Mouse (Mus musculus): ENCODE results near the gene Sytl2. TPM values are rescaled to one million over a fixed set of nuclear protein-coding genes. Genes with fewer than 3 reads are reported as not detected.

Gene Sytl2
- polyA plus RNA-seq, 1 experiment: 1.4 TPM

- WGBS: 94% methylated on average over 4 of the region's 4 CpGs
- TF ChIP-seq POLR2A (IDR thresholded peaks at IDR 0.05; ENCODE audit: low read depth, low read length): no peak
- TF ChIP-seq CTCF (IDR thresholded peaks at IDR 0.05; ENCODE audit: extremely low read depth, insufficient read depth, insufficient read length, insufficient replicate concordance): no peak
- Histone ChIP-seq H3K27me3 (ENCODE audit: control insufficient read depth, insufficient read depth, low read length) (no peaks in the 10 kb centered on the region), H3K4me3 (ENCODE audit: extremely low read depth, insufficient read depth, insufficient read length) (no peak overlapping the region), H3K27ac (ENCODE audit: insufficient read depth, low read length) (no peak overlapping the region), H3K4me1 (ENCODE audit: control insufficient read depth, insufficient read depth, insufficient read length) (peaks cover 6% of the 10 kb centered on the region), H3K36me3 (ENCODE audit: control insufficient read depth, insufficient read depth, low read length) (no peaks in the 10 kb centered on the region)
- no peak for DNase-seq (ENCODE audit: low read depth in 1 of 2, low spot score in 2 of 2)
These were observed 138.0 kb downstream of the Sytl2 start for GRCm38 (mm10) chr7:90440044-90440443.

GRCm38 (mm10) chr7:90442070-90442469 lies 140.0 kb downstream of the Sytl2 start:
- peak overlapping the region; percentile 47; the same call in 1 of the 2 replicates for H3K27ac ChIP-seq (ENCODE audit: insufficient read depth, low read length)
- 5% methylated on average over 4 of the region's 4 CpGs for WGBS
- H3K36me3 ChIP-seq (ENCODE audit: control insufficient read depth, insufficient read depth, low read length): no peaks in the 10 kb centered on the region; the same call in 1 of the 2 replicates
- H3K4me3 ChIP-seq (ENCODE audit: extremely low read depth, insufficient read depth, insufficient read length): peak overlapping the region; percentile 43
- no peak for DNase-seq (ENCODE audit: low read depth in 1 of 2, low spot score in 2 of 2)
- TF ChIP-seq POLR2A (IDR thresholded peaks at IDR 0.05; ENCODE audit: low read depth, low read length) (no peak), CTCF (IDR thresholded peaks at IDR 0.05; ENCODE audit: extremely low read depth, insufficient read depth, insufficient read length, insufficient replicate concordance) (no peak)
- H3K4me1 ChIP-seq (ENCODE audit: control insufficient read depth, insufficient read depth, insufficient read length): peaks cover 6% of the 10 kb centered on the region
- no peaks in the 10 kb centered on the region for H3K27me3 ChIP-seq (ENCODE audit: control insufficient read depth, insufficient read depth, low read length)

- Histone ChIP-seq H3K27me3 (ENCODE audit: control insufficient read depth, insufficient read depth, low read length) (no peaks in the 10 kb centered on the region), H3K36me3 (ENCODE audit: control insufficient read depth, insufficient read depth, low read length) (no peaks in the 10 kb centered on the region; the same call in 1 of the 2 replicates), H3K27ac (ENCODE audit: insufficient read depth, low read length) (peak within 1 kb of the TSS; percentile 96), H3K4me1 (ENCODE audit: control insufficient read depth, insufficient read depth, insufficient read length) (peaks cover 6% of the 10 kb centered on the region), H3K4me3 (ENCODE audit: extremely low read depth, insufficient read depth, insufficient read length) (peak within 1 kb of the TSS; percentile 100)
- TF ChIP-seq POLR2A (IDR thresholded peaks at IDR 0.05; ENCODE audit: low read depth, low read length): peak; percentile 86
- no peak for TF ChIP-seq CTCF (IDR thresholded peaks at IDR 0.05; ENCODE audit: extremely low read depth, insufficient read depth, insufficient read length, insufficient replicate concordance)
- WGBS: under 1% methylated on average over 53 of the region's 54 CpGs
- peak; percentile 96 to 97 for DNase-seq (ENCODE audit: low read depth in 1 of 2, low spot score in 2 of 2)
These were observed 140.5 kb downstream of the Sytl2 start, which contains the start of gene Crebzf for GRCm38 (mm10) chr7:90442518-90443080. TSS of gene Crebzf (plus strand) at chr7:90442729.

GRCm38 (mm10) chr7:90443101-90444091 lies 141.3 kb downstream of the Sytl2 start:
- peak in 1 of 2 experiments; percentile 70 for DNase-seq (ENCODE audit: low read depth in 1 of 2, low spot score in 2 of 2)

GRCm38 (mm10) chr7:90444206-90444605 lies 142.2 kb downstream of the Sytl2 start:
- no peak for DNase-seq (ENCODE audit: low read depth in 1 of 2, low spot score in 2 of 2)
- TF ChIP-seq CTCF (IDR thresholded peaks at IDR 0.05; ENCODE audit: extremely low read depth, insufficient read depth, insufficient read length, insufficient replicate concordance) (no peak), POLR2A (IDR thresholded peaks at IDR 0.05; ENCODE audit: low read depth, low read length) (no peak)
- H3K27me3 ChIP-seq (ENCODE audit: control insufficient read depth, insufficient read depth, low read length): no peaks in the 10 kb centered on the region
- H3K36me3 ChIP-seq (ENCODE audit: control insufficient read depth, insufficient read depth, low read length): peaks cover 2% of the 10 kb centered on the region
- peaks cover 4% of the 10 kb centered on the region for H3K4me1 ChIP-seq (ENCODE audit: control insufficient read depth, insufficient read depth, insufficient read length)
- peak overlapping the region; percentile 100 for H3K4me3 ChIP-seq (ENCODE audit: extremely low read depth, insufficient read depth, insufficient read length)
- WGBS: 2% methylated on average over 6 of the region's 6 CpGs
- H3K27ac ChIP-seq (ENCODE audit: insufficient read depth, low read length): no peak overlapping the region

More at GRCm38 (mm10) chr7:90443101-90444091, 141.3 kb downstream of the Sytl2 start:
- Histone ChIP-seq H3K4me1 (ENCODE audit: control insufficient read depth, insufficient read depth, insufficient read length) (peaks cover 6% of the 10 kb centered on the region), H3K4me3 (ENCODE audit: extremely low read depth, insufficient read depth, insufficient read length) (peak overlapping the region; percentile 100), H3K27ac (ENCODE audit: insufficient read depth, low read length) (peak overlapping the region; percentile 96), H3K36me3 (ENCODE audit: control insufficient read depth, insufficient read depth, low read length) (no peaks in the 10 kb centered on the region; the same call in 1 of the 2 replicates), H3K27me3 (ENCODE audit: control insufficient read depth, insufficient read depth, low read length) (no peaks in the 10 kb centered on the region)
- under 1% methylated on average over 121 of the region's 123 CpGs for WGBS
- TF ChIP-seq POLR2A (IDR thresholded peaks at IDR 0.05; ENCODE audit: low read depth, low read length) (no peak), CTCF (IDR thresholded peaks at IDR 0.05; ENCODE audit: extremely low read depth, insufficient read depth, insufficient read length, insufficient replicate concordance) (peak; percentile 37; the same call in 1 of the 2 replicates)

- DNase-seq (ENCODE audit: low read depth in 1 of 2, low spot score in 2 of 2): no peak
- 22% methylated on average over 7 of the region's 7 CpGs for WGBS
- Histone ChIP-seq H3K27me3 (ENCODE audit: control insufficient read depth, insufficient read depth, low read length) (no peaks in the 10 kb centered on the region), H3K36me3 (ENCODE audit: control insufficient read depth, insufficient read depth, low read length) (peaks cover 1% of the 10 kb centered on the region; the same call in 1 of the 2 replicates), H3K4me1 (ENCODE audit: control insufficient read depth, insufficient read depth, insufficient read length) (peaks cover 4% of the 10 kb centered on the region; the same call in 1 of the 2 replicates), H3K27ac (ENCODE audit: insufficient read depth, low read length) (no peak overlapping the region), H3K4me3 (ENCODE audit: extremely low read depth, insufficient read depth, insufficient read length) (peak overlapping the region; percentile 84; the same call in 1 of the 2 replicates)
- TF ChIP-seq POLR2A (IDR thresholded peaks at IDR 0.05; ENCODE audit: low read depth, low read length) (no peak), CTCF (IDR thresholded peaks at IDR 0.05; ENCODE audit: extremely low read depth, insufficient read depth, insufficient read length, insufficient replicate concordance) (no peak)
These were observed 154.2 kb downstream of the Sytl2 start for GRCm38 (mm10) chr7:90456149-90456844.
